Mouse (Mus musculus) hindbrain, postnatal 0 days (tissue): ENCODE data around the gene Cd300ld4. TPM values are rescaled to one million over a fixed set of nuclear protein-coding genes. Genes with fewer than 3 reads are reported as not detected.

ENCODE experiments used
- ATAC-seq: fragments of 200-750 bp; cut with Nextera tagmentation; 2 replicates; pipeline ENCODE4 v1.8.0; 2017; ENCODE audit warnings: mild to moderate bottlenecking, moderate TSS enrichment, moderate library complexity
- DNase-seq: peaks from one replicate; pipeline ENCODE4 v3.0.0-alpha.2; 2015; ENCODE audit warnings: low spot score
- H3K27ac ChIP-seq: fragments of 300-500 bp; sonication (generic); 2 replicates; pipeline ENCODE4 v1.5.1; 2014; ENCODE audit warnings: mild to moderate bottlenecking
- H3K27me3 ChIP-seq: fragments of 300-500 bp; sonication (generic); 2 replicates; pipeline ENCODE4 v1.6.1; 2014; ENCODE audit warnings: low read length, mixed read lengths; ENCODE audit not compliant: insufficient read depth
- H3K36me3 ChIP-seq: fragments of 300-500 bp; sonication (generic); 2 replicates; pipeline ENCODE4 v1.6.1; 2014; ENCODE audit warnings: low read length, mixed read lengths; ENCODE audit not compliant: insufficient read depth
- H3K4me1 ChIP-seq: fragments of 300-500 bp; sonication (generic); 2 replicates; pipeline ENCODE4 v1.6.1; 2014; ENCODE audit warnings: antibody characterized with exemption, low read length, mixed read lengths; ENCODE audit not compliant: insufficient read depth
- H3K4me2 ChIP-seq: fragments of 300-500 bp; sonication (generic); 2 replicates; pipeline ENCODE4 v1.6.1; 2014; ENCODE audit warnings: low read depth, mild to moderate bottlenecking, low read length, moderate library complexity, mixed read lengths
- H3K4me3 ChIP-seq: fragments of 300-500 bp; sonication (generic); 2 replicates; pipeline ENCODE4 v1.5.1; 2014; ENCODE audit warnings: low read length
- H3K9ac ChIP-seq: fragments of 300-500 bp; sonication (generic); replicated peaks from 2 replicates; pipeline ENCODE4 v1.6.1; 2014; ENCODE audit warnings: mild to moderate bottlenecking, low read length, moderate library complexity, mixed read lengths
- H3K9me3 ChIP-seq: fragments of 300-500 bp; sonication (generic); 2 replicates; pipeline ENCODE4 v1.6.1; 2016; ENCODE audit warnings: low read length, mixed read lengths
- CTCF ChIP-seq: IDR thresholded peaks from 2 replicates; pipeline ENCODE4 v1.5.1; 2016; ENCODE audit warnings: antibody characterized with exemption, control low read depth, low read depth
- WGBS: fragments of 180-500 bp; shearing (Covaris S2); extraction: QIAGEN DNeasy Blood & Tissue Kit; methylation state at CpG from one replicate; pipeline ENCODE4 v1.1.7; 2014; 5-methylcytosine and 5-hydroxymethylcytosine counted together
- polyA plus RNA-seq: library from polyadenylated mRNA; unstranded; fragments of >200 nt; fragmentation: Nextera tagmentation; extraction: Ambion mirVana; gene quantifications from 2 replicates; pipeline ENCODE4 v1.2.1, GENCODE M21; 2015
- total RNA-seq: library from RNA; depleted of rRNA; stranded (reverse); fragments of >200 nt; gene quantifications from 2 replicates; pipeline ENCODE4 v1.2.3, GENCODE M21; 2014

Gene Cd300ld4
- total and polyA plus RNA-seq, 2 experiments from 2014 or later, result not detected

GRCm38 (mm10) chr11:115066768-115067167 lies 40.0 kb upstream of the Cd300ld4 start:
- DNase-seq (no peak), ATAC-seq (no peak)
- Histone ChIP-seq H3K9me3 (no peaks in the 10 kb centered on the region), H3K4me1 (peaks cover 2% of the 10 kb centered on the region; the same call in 1 of the 2 replicates), H3K27me3 (peaks cover 3% of the 10 kb centered on the region; the same call in 1 of the 2 replicates), H3K4me3 (no peak overlapping the region), H3K4me2 (no peak overlapping the region), H3K9ac (no peak overlapping the region), H3K36me3 (no peaks in the 10 kb centered on the region), H3K27ac (no peak overlapping the region)
- 69% methylated on average over 6 of the region's 6 CpGs for WGBS
- TF ChIP-seq CTCF, result peak; percentile 29

GRCm38 (mm10) chr11:115062077-115062476 lies 35.3 kb upstream of the Cd300ld4 start, which contains the start of gene Cd300e:
Gene Cd300e, minus strand, starts transcription at chr11:115062177.
- no peaks in the 10 kb centered on the region for H3K4me1 ChIP-seq
- no peaks in the 10 kb centered on the region for H3K9me3 ChIP-seq
- no peak within 1 kb of the TSS for H3K4me3 ChIP-seq
- DNase-seq, result no peak
- no peaks in the 10 kb centered on the region for H3K27me3 ChIP-seq
- H3K27ac ChIP-seq, result no peak within 1 kb of the TSS
- no peak within 1 kb of the TSS for H3K9ac ChIP-seq
- ATAC-seq, result no peak
- H3K4me2 ChIP-seq, result no peak within 1 kb of the TSS
- no peaks in the 10 kb centered on the region for H3K36me3 ChIP-seq
- TF ChIP-seq CTCF, result no peak
- WGBS, result 23% methylated on average over 5 of the region's 5 CpGs

- no peak overlapping the region for H3K27ac ChIP-seq
- H3K36me3 ChIP-seq, result no peaks in the 10 kb centered on the region
These were observed 33.0 kb upstream of the Cd300ld4 start for GRCm38 (mm10) chr11:115059797-115060196.

GRCm38 (mm10) chr11:115058701-115059100 lies 31.9 kb upstream of the Cd300ld4 start:
- 63% methylated on average over 4 of the region's 4 CpGs for WGBS
- TF ChIP-seq CTCF, result no peak

More at GRCm38 (mm10) chr11:115059797-115060196, 33.0 kb upstream of the Cd300ld4 start:
- Histone ChIP-seq H3K9me3 (no peaks in the 10 kb centered on the region), H3K4me1 (no peaks in the 10 kb centered on the region), H3K4me3 (no peak overlapping the region), H3K9ac (no peak overlapping the region), H3K4me2 (no peak overlapping the region), H3K27me3 (no peaks in the 10 kb centered on the region)
- DNase-seq (no peak), ATAC-seq (no peak)
- no peak for TF ChIP-seq CTCF
- 88% methylated on average over 2 of the region's 2 CpGs for WGBS

GRCm38 (mm10) chr11:115054537-115054936 lies 27.7 kb upstream of the Cd300ld4 start:
- no peak overlapping the region for H3K9ac ChIP-seq
- no peaks in the 10 kb centered on the region for H3K27me3 ChIP-seq
- no peak for ATAC-seq
- no peak overlapping the region for H3K27ac ChIP-seq
- H3K4me1 ChIP-seq, result no peaks in the 10 kb centered on the region
- TF ChIP-seq CTCF, result no peak
- H3K36me3 ChIP-seq, result no peaks in the 10 kb centered on the region
- no peaks in the 10 kb centered on the region for H3K9me3 ChIP-seq
- no peak overlapping the region for H3K4me2 ChIP-seq
- DNase-seq, result no peak
- H3K4me3 ChIP-seq, result no peak overlapping the region

More at GRCm38 (mm10) chr11:115058701-115059100, 31.9 kb upstream of the Cd300ld4 start:
- Histone ChIP-seq H3K4me1 (no peaks in the 10 kb centered on the region), H3K4me3 (no peak overlapping the region), H3K27ac (no peak overlapping the region), H3K36me3 (no peaks in the 10 kb centered on the region), H3K27me3 (no peaks in the 10 kb centered on the region), H3K9ac (no peak overlapping the region), H3K4me2 (no peak overlapping the region), H3K9me3 (no peaks in the 10 kb centered on the region)
- no peak for ATAC-seq
- no peak for DNase-seq

- no peak for DNase-seq
These were observed 26.2 kb upstream of the Cd300ld4 start for GRCm38 (mm10) chr11:115052991-115053390.

GRCm38 (mm10) chr11:115052206-115052605 lies 25.4 kb upstream of the Cd300ld4 start:
- Histone ChIP-seq H3K27ac (no peak overlapping the region), H3K27me3 (no peaks in the 10 kb centered on the region), H3K9me3 (no peaks in the 10 kb centered on the region), H3K4me1 (no peaks in the 10 kb centered on the region), H3K4me2 (no peak overlapping the region), H3K9ac (no peak overlapping the region), H3K4me3 (no peak overlapping the region), H3K36me3 (no peaks in the 10 kb centered on the region)
- TF ChIP-seq CTCF, result no peak
- DNase-seq (peak; percentile 49), ATAC-seq (no peak)
- 5% methylated on average over 9 of the region's 9 CpGs for WGBS

More at GRCm38 (mm10) chr11:115052991-115053390, 26.2 kb upstream of the Cd300ld4 start:
- Histone ChIP-seq H3K9ac (no peak overlapping the region), H3K36me3 (no peaks in the 10 kb centered on the region), H3K9me3 (no peaks in the 10 kb centered on the region), H3K4me1 (no peaks in the 10 kb centered on the region), H3K27me3 (no peaks in the 10 kb centered on the region), H3K4me2 (no peak overlapping the region), H3K27ac (no peak overlapping the region), H3K4me3 (no peak overlapping the region)
- no peak for TF ChIP-seq CTCF
- ATAC-seq, result no peak
- WGBS, result 84% methylated on average over 1 of the region's 1 CpGs
